Mouse (Mus musculus) C2C12 (cell line): ENCODE results near the gene Mgrn1. TPM values are rescaled to one million over a fixed set of nuclear protein-coding genes. Genes with fewer than 3 reads are reported as not detected.

Experiments
- H3K27me3 ChIP-seq: one replicate; pipeline ENCODE4 v1.6.1; 2011; ENCODE audit not compliant: control insufficient read depth, insufficient read depth, insufficient read length
- H3K36me3 ChIP-seq: one replicate; pipeline ENCODE4 v1.6.1; 2011; ENCODE audit not compliant: control insufficient read depth, insufficient read depth
- H3K4me3 ChIP-seq: one replicate; pipeline ENCODE4 v1.5.1; 2011; ENCODE audit warnings: mild to moderate bottlenecking, control low read depth; ENCODE audit not compliant: poor library complexity, insufficient read depth, severe bottlenecking
- H3K79me2 ChIP-seq: one replicate; pipeline ENCODE4 v1.6.1; 2011; ENCODE audit not compliant: control insufficient read depth, insufficient read depth
- H3K79me3 ChIP-seq: one replicate; pipeline ENCODE4 v1.6.1; 2011; ENCODE audit warnings: low read depth, control low read depth
- H3ac ChIP-seq: one replicate; pipeline ENCODE3; 2011; ENCODE audit warnings: low read depth; ENCODE audit not compliant: control insufficient read depth, insufficient read length
- CEBPB ChIP-seq: IDR thresholded peaks from one replicate; pipeline ENCODE4 v1.6.1; 2011; ENCODE audit warnings: low read depth, mild to moderate bottlenecking, control low read depth, moderate library complexity
- CTCF ChIP-seq: IDR thresholded peaks from one replicate; pipeline ENCODE4 v1.5.1; 2011; ENCODE audit not compliant: control insufficient read depth, insufficient read depth, insufficient read length
- FOSL1 ChIP-seq: IDR thresholded peaks from one replicate; pipeline ENCODE4 v1.8.0; 2011; ENCODE audit warnings: mild to moderate bottlenecking, low read length; ENCODE audit not compliant: poor library complexity, insufficient read depth, severe bottlenecking
- MAX ChIP-seq: IDR thresholded peaks from one replicate; pipeline ENCODE4 v1.6.1; 2011; ENCODE audit warnings: mild to moderate bottlenecking, control low read depth
- MYOD1 ChIP-seq: IDR thresholded peaks from one replicate; pipeline ENCODE4 v1.6.1; 2011; ENCODE audit warnings: low read depth; ENCODE audit not compliant: control insufficient read depth, insufficient read length
- MYOG ChIP-seq: IDR thresholded peaks from one replicate; pipeline ENCODE4 v1.6.1; 2011; ENCODE audit not compliant: control insufficient read depth, insufficient read length; ENCODE audit errors: extremely low read depth
- USF1 ChIP-seq: IDR thresholded peaks from one replicate; pipeline ENCODE4 v1.6.1; 2011; ENCODE audit warnings: low read depth, mild to moderate bottlenecking, control low read depth, moderate library complexity
- polyA plus RNA-seq: library from polyadenylated mRNA; unstranded; fragments of >200 nt; fragmentation: generic; extraction: Trizol; gene quantifications from one replicate; pipeline ENCODE4 v1.2.1, GENCODE M21; 2012; ENCODE audit warnings: missing spikeins

Gene Mgrn1
- polyA plus RNA-seq, 1 experiment = 50.3 TPM

DNA sequence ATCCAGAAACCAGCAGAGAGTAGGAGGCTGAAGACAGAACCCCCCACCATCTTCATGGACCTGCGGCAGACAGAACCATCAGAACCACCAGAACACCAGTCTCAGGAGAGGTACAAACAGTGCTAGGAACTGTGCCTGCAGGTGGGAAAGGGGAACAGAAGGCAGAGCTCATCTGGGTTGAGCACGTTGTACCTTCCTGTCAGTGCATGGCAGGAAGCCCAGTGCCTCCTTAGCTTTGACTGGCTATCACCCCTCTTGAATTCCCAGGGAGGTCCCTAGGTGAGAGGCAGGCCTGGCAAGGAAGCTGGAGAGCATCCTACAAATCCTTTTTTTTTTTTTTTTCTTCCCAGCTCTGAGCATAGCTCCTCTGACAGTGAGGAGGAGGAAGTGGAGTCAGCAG lies 90.1 kb downstream of the Mgrn1 start:
- Histone ChIP-seq H3K79me2 (no peaks in the 10 kb centered on the region), H3K79me3 (no peaks in the 10 kb centered on the region), H3K27me3 (peaks cover 25% of the 10 kb centered on the region), H3K4me3 (no peak overlapping the region), H3ac (no peak overlapping the region), H3K36me3 (no peaks in the 10 kb centered on the region)
- TF ChIP-seq MYOG (no peak), USF1 (no peak)

DNA sequence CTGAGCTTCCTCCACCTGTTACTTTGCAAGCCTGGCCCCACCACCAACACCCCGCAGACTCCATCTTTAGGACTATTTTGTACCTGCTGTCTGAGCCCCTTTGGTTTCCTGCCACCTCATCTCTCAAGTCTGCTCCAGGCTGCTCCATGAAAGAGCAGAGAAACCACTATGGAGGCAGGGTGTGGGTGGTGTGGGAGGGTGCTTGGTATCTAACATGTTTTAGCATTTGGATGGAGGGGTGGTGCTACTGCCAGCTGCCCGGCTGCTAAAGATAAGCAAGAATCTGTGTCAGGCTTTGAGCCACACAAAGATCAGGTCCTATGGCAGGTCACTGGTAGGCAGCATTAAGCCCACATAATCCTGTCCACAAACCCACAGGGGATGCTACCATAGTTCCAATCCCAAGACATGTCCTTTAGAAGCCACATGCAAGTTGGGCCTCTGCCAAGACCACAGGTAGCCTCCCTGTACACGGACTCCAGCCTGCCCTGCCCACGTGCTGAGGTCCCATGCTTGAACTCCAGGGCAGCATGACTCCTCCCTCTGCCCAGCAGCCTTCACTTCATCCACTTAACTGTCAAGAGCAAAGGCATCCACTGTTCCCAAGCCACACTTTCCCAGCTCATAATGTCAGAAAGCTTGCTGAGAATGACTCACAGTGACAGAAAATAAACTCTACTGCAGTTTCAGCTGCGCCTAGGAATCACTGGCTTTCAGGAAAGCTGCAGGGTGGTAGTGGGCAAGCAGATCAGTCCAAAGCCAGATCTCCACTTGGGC lies 92.4 kb downstream of the Mgrn1 start:
- no peaks in the 10 kb centered on the region for H3K79me3 ChIP-seq
- H3K27me3 ChIP-seq = peaks cover 20% of the 10 kb centered on the region
- TF ChIP-seq MYOG (no peak), MYOD1 (no peak), FOSL1 (no peak), MAX (no peak), USF1 (no peak), CEBPB (no peak), CTCF (no peak)
- no peaks in the 10 kb centered on the region for H3K79me2 ChIP-seq
- no peaks in the 10 kb centered on the region for H3K36me3 ChIP-seq
- no peak overlapping the region for H3K4me3 ChIP-seq
- no peak overlapping the region for H3ac ChIP-seq

DNA sequence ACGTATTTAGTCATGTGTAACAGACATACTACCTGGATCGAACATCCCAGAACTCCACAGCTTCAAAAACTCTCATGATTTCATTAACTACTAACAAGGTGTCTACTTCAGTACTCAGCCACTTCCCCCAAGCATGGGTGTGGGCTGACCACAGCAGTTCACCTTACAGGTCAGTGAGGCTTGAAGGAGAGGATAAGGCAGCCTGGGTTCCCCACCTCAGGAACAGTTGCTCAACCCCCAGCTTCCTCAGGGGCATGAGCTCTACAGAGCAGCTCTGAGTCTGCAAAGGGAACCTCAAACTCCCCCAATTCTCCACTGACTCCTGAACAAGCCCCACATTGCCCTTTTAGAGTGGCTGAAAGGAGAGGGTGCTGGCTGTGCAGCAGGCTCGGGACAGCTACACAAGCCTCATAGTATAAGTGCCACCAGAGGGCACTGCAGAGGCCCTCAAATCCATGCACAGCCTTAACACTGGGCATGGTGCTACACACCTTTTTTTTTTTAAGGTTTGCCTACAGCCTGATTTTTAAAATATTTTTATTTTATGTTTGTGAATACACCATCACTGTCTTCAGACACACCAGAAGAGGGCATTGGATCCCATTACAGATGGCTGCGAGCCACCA lies 93.8 kb downstream of the Mgrn1 start:
- Histone ChIP-seq H3K4me3 (no peak overlapping the region), H3K36me3 (no peaks in the 10 kb centered on the region), H3K79me3 (no peaks in the 10 kb centered on the region), H3K79me2 (no peaks in the 10 kb centered on the region), H3ac (no peak overlapping the region), H3K27me3 (peaks cover 15% of the 10 kb centered on the region)
- TF ChIP-seq CEBPB (no peak), FOSL1 (no peak), USF1 (no peak), MYOD1 (no peak), MYOG (no peak), MAX (no peak), CTCF (no peak)

DNA sequence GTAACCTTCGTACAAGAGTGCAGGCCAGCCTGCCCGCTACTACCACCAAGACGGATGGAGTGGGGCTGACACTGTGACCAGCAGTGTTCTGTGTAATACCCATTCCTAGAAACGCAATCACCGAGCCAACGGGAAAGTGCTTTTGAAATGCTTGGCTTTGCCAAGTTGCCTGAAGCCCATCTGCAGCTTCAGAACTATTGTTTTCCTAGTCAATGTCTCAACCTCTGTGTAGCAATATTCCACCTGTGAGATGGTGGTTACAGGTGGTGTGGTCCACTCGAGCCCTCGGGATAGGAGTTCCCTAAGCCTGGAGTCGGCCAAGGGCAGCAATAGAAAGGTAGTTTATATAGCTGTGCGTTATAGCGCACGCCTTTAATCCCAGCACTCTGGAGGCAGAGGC lies 98.7 kb downstream of the Mgrn1 start:
- no peaks in the 10 kb centered on the region for H3K79me3 ChIP-seq
- TF ChIP-seq CTCF = no peak
- no peak for TF ChIP-seq FOSL1
- no peak for TF ChIP-seq CEBPB
- no peak for TF ChIP-seq MAX
- TF ChIP-seq MYOG = no peak
- TF ChIP-seq USF1 = no peak
- TF ChIP-seq MYOD1 = no peak
- H3K4me3 ChIP-seq = no peak overlapping the region
- no peaks in the 10 kb centered on the region for H3K36me3 ChIP-seq
- H3K27me3 ChIP-seq = peaks cover 15% of the 10 kb centered on the region
- H3K79me2 ChIP-seq = no peaks in the 10 kb centered on the region
- H3ac ChIP-seq = no peak overlapping the region

Other genes starting within 250 kb of the Mgrn1 start
- 49.6 TPM for gene Vasn, start 246.3 kb upstream of the Mgrn1 start, polyA plus RNA-seq
- 33.0 TPM for gene Dnaja3, start 246.3 kb upstream of the Mgrn1 start, polyA plus RNA-seq
- gene Coro7, start 206.5 kb upstream of the Mgrn1 start, polyA plus RNA-seq = 6.0 TPM
- 45.1 TPM for gene Nmral1, start 166.9 kb upstream of the Mgrn1 start, polyA plus RNA-seq
- gene Hmox2, start 159.9 kb upstream of the Mgrn1 start, polyA plus RNA-seq = 42.6 TPM
- 22.0 TPM for gene Cdip1, start 96.0 kb upstream of the Mgrn1 start, polyA plus RNA-seq
- gene 4930562C15Rik, start 50.8 kb upstream of the Mgrn1 start, polyA plus RNA-seq = 0.14 TPM
- 63.2 TPM for gene Ubald1, start 5.9 kb upstream of the Mgrn1 start, polyA plus RNA-seq
- gene Nudt16l1, start 52.5 kb downstream of the Mgrn1 start, polyA plus RNA-seq = 59.6 TPM
- gene Anks3, start 78.0 kb downstream of the Mgrn1 start, polyA plus RNA-seq = 20.9 TPM
- gene Sept12, start 111.6 kb downstream of the Mgrn1 start, polyA plus RNA-seq = not detected
- not detected for gene Smim22, start 121.0 kb downstream of the Mgrn1 start, polyA plus RNA-seq
- 16.7 TPM for gene Rogdi, start 127.3 kb downstream of the Mgrn1 start, polyA plus RNA-seq
- 47.6 TPM for gene Glyr1, start 163.6 kb downstream of the Mgrn1 start, polyA plus RNA-seq
- gene Ubn1, start 163.8 kb downstream of the Mgrn1 start, polyA plus RNA-seq = 13.8 TPM
- gene Ppl, start 246.2 kb downstream of the Mgrn1 start, polyA plus RNA-seq = 0.08 TPM